Mouse (Mus musculus): ENCODE measurements around the gene Mark1. TPM values are rescaled to one million over a fixed set of nuclear protein-coding genes. Genes with fewer than 3 reads are reported as not detected.

Mark1 gene
- polyA plus RNA-seq, 1 experiment from 2014 or later: 1.6 TPM

GRCm38 (mm10) chr1:184999780-185000599 is 620 bp upstream of the Mark1 start:
- peaks cover 3% of the 10 kb centered on the region; the same call in 1 of the 2 replicates for H3K27me3 ChIP-seq (ENCODE audit: control insufficient read depth, insufficient read depth, low read depth, low read length)
- H3K4me3 ChIP-seq (ENCODE audit: low read length): peak overlapping the region; percentile 76
- no peaks in the 10 kb centered on the region for H3K36me3 ChIP-seq (ENCODE audit: control insufficient read depth, insufficient read depth, low read length)
- peaks cover 7% of the 10 kb centered on the region; the same call in 1 of the 2 replicates for H3K4me1 ChIP-seq (replicated peaks; ENCODE audit: control insufficient read depth, insufficient read depth, low read length)
- H3K9me3 ChIP-seq (ENCODE audit: control insufficient read depth, low read length): no peaks in the 10 kb centered on the region
- no peak overlapping the region for H3K27ac ChIP-seq (ENCODE audit: low read length)
- 3% methylated on average over 22 of the region's 65 CpGs for WGBS
- peak; percentile 77 for ATAC-seq (ENCODE audit: low read depth)
- H3K4me2 ChIP-seq (ENCODE audit: low read depth, low read length): peak overlapping the region; percentile 89
- peak overlapping the region; percentile 87 for H3K9ac ChIP-seq (ENCODE audit: low read length)

GRCm38 (mm10) chr1:184998631-184999030 is 739 bp downstream of the Mark1 start:
- 28% methylated on average over 2 of the region's 2 CpGs for WGBS
- H3K27ac ChIP-seq (ENCODE audit: low read length): no peak overlapping the region

GRCm38 (mm10) chr1:184998161-184998560 is 1.2 kb downstream of the Mark1 start:
- Histone ChIP-seq H3K4me1 (replicated peaks; ENCODE audit: control insufficient read depth, insufficient read depth, low read length) (peaks cover 7% of the 10 kb centered on the region; the same call in 1 of the 2 replicates), H3K9me3 (ENCODE audit: control insufficient read depth, low read length) (no peaks in the 10 kb centered on the region), H3K4me2 (ENCODE audit: low read depth, low read length) (peak overlapping the region; percentile 89), H3K36me3 (ENCODE audit: control insufficient read depth, insufficient read depth, low read length) (no peaks in the 10 kb centered on the region), H3K9ac (ENCODE audit: low read length) (no peak overlapping the region), H3K27ac (ENCODE audit: low read length) (no peak overlapping the region), H3K4me3 (ENCODE audit: low read length) (no peak overlapping the region), H3K27me3 (ENCODE audit: control insufficient read depth, insufficient read depth, low read depth, low read length) (peaks cover 3% of the 10 kb centered on the region; the same call in 1 of the 2 replicates)
- no peak for ATAC-seq (ENCODE audit: low read depth)
- 50% methylated on average over 9 of the region's 9 CpGs for WGBS

More at GRCm38 (mm10) chr1:184998631-184999030, 739 bp downstream of the Mark1 start:
- Histone ChIP-seq H3K4me1 (replicated peaks; ENCODE audit: control insufficient read depth, insufficient read depth, low read length) (peaks cover 7% of the 10 kb centered on the region; the same call in 1 of the 2 replicates), H3K9me3 (ENCODE audit: control insufficient read depth, low read length) (no peaks in the 10 kb centered on the region), H3K4me2 (ENCODE audit: low read depth, low read length) (peak overlapping the region; percentile 89), H3K36me3 (ENCODE audit: control insufficient read depth, insufficient read depth, low read length) (no peaks in the 10 kb centered on the region), H3K4me3 (ENCODE audit: low read length) (peak overlapping the region; percentile 76), H3K27me3 (ENCODE audit: control insufficient read depth, insufficient read depth, low read depth, low read length) (peaks cover 3% of the 10 kb centered on the region; the same call in 1 of the 2 replicates), H3K9ac (ENCODE audit: low read length) (peak overlapping the region; percentile 87)
- ATAC-seq (ENCODE audit: low read depth): 0 out of 2 replicates have a peak, but pooled peaks have one; percentile 4

GRCm38 (mm10) chr1:184997466-184997865 is 1.9 kb downstream of the Mark1 start:
- H3K4me3 ChIP-seq (ENCODE audit: low read length): no peak overlapping the region
- no peaks in the 10 kb centered on the region for H3K9me3 ChIP-seq (ENCODE audit: control insufficient read depth, low read length)
- no peak overlapping the region for H3K4me2 ChIP-seq (ENCODE audit: low read depth, low read length)

GRCm38 (mm10) chr1:184995335-184995734 is 4.0 kb downstream of the Mark1 start:
- H3K4me2 ChIP-seq (ENCODE audit: low read depth, low read length): no peak overlapping the region
- peaks cover 7% of the 10 kb centered on the region; the same call in 1 of the 2 replicates for H3K4me1 ChIP-seq (replicated peaks; ENCODE audit: control insufficient read depth, insufficient read depth, low read length)
- H3K27ac ChIP-seq (ENCODE audit: low read length): no peak overlapping the region
- H3K27me3 ChIP-seq (ENCODE audit: control insufficient read depth, insufficient read depth, low read depth, low read length): no peaks in the 10 kb centered on the region; the same call in 1 of the 2 replicates
- H3K9me3 ChIP-seq (ENCODE audit: control insufficient read depth, low read length): no peaks in the 10 kb centered on the region
- ATAC-seq (ENCODE audit: low read depth): no peak
- no peak overlapping the region for H3K9ac ChIP-seq (ENCODE audit: low read length)
- no peak overlapping the region for H3K4me3 ChIP-seq (ENCODE audit: low read length)
- WGBS: 58% methylated on average over 4 of the region's 4 CpGs
- H3K36me3 ChIP-seq (ENCODE audit: control insufficient read depth, insufficient read depth, low read length): no peaks in the 10 kb centered on the region

More at GRCm38 (mm10) chr1:184997466-184997865, 1.9 kb downstream of the Mark1 start:
- peaks cover 7% of the 10 kb centered on the region; the same call in 1 of the 2 replicates for H3K4me1 ChIP-seq (replicated peaks; ENCODE audit: control insufficient read depth, insufficient read depth, low read length)
- WGBS: 60% methylated on average over 11 of the region's 11 CpGs
- H3K9ac ChIP-seq (ENCODE audit: low read length): no peak overlapping the region
- peaks cover 3% of the 10 kb centered on the region; the same call in 1 of the 2 replicates for H3K27me3 ChIP-seq (ENCODE audit: control insufficient read depth, insufficient read depth, low read depth, low read length)
- H3K27ac ChIP-seq (ENCODE audit: low read length): no peak overlapping the region
- ATAC-seq (ENCODE audit: low read depth): no peak
- H3K36me3 ChIP-seq (ENCODE audit: control insufficient read depth, insufficient read depth, low read length): no peaks in the 10 kb centered on the region

GRCm38 (mm10) chr1:184991191-184991590 is 8.2 kb downstream of the Mark1 start:
- Histone ChIP-seq H3K27me3 (ENCODE audit: control insufficient read depth, insufficient read depth, low read depth, low read length) (no peaks in the 10 kb centered on the region), H3K4me1 (replicated peaks; ENCODE audit: control insufficient read depth, insufficient read depth, low read length) (peaks cover 2% of the 10 kb centered on the region; the same call in 1 of the 2 replicates), H3K27ac (ENCODE audit: low read length) (no peak overlapping the region), H3K4me2 (ENCODE audit: low read depth, low read length) (no peak overlapping the region), H3K36me3 (ENCODE audit: control insufficient read depth, insufficient read depth, low read length) (no peaks in the 10 kb centered on the region), H3K4me3 (ENCODE audit: low read length) (no peak overlapping the region), H3K9me3 (ENCODE audit: control insufficient read depth, low read length) (no peaks in the 10 kb centered on the region), H3K9ac (ENCODE audit: low read length) (no peak overlapping the region)
- WGBS: 86% methylated on average over 10 of the region's 10 CpGs
- no peak for ATAC-seq (ENCODE audit: low read depth)

GRCm38 (mm10) chr1:184986748-184987147 is 12.6 kb downstream of the Mark1 start:
- H3K27me3 ChIP-seq (ENCODE audit: control insufficient read depth, insufficient read depth, low read depth, low read length): no peaks in the 10 kb centered on the region
- no peak overlapping the region for H3K4me3 ChIP-seq (ENCODE audit: low read length)
- H3K27ac ChIP-seq (ENCODE audit: low read length): no peak overlapping the region
- no peak overlapping the region for H3K4me2 ChIP-seq (ENCODE audit: low read depth, low read length)
- H3K9me3 ChIP-seq (ENCODE audit: control insufficient read depth, low read length): no peaks in the 10 kb centered on the region
- WGBS: 34% methylated on average over 2 of the region's 2 CpGs
- H3K9ac ChIP-seq (ENCODE audit: low read length): no peak overlapping the region
- peaks cover 3% of the 10 kb centered on the region for H3K4me1 ChIP-seq (replicated peaks; ENCODE audit: control insufficient read depth, insufficient read depth, low read length)
- no peaks in the 10 kb centered on the region for H3K36me3 ChIP-seq (ENCODE audit: control insufficient read depth, insufficient read depth, low read length)
- 0 out of 2 replicates have a peak, but pooled peaks have one; percentile 15 for ATAC-seq (ENCODE audit: low read depth)

GRCm38 (mm10) chr1:184984723-184985122 is 14.6 kb downstream of the Mark1 start:
- Histone ChIP-seq H3K9me3 (ENCODE audit: control insufficient read depth, low read length) (no peaks in the 10 kb centered on the region), H3K4me3 (ENCODE audit: low read length) (no peak overlapping the region), H3K4me1 (replicated peaks; ENCODE audit: control insufficient read depth, insufficient read depth, low read length) (peaks cover 3% of the 10 kb centered on the region), H3K4me2 (ENCODE audit: low read depth, low read length) (no peak overlapping the region), H3K9ac (ENCODE audit: low read length) (no peak overlapping the region), H3K27me3 (ENCODE audit: control insufficient read depth, insufficient read depth, low read depth, low read length) (no peaks in the 10 kb centered on the region), H3K27ac (ENCODE audit: low read length) (no peak overlapping the region), H3K36me3 (ENCODE audit: control insufficient read depth, insufficient read depth, low read length) (no peaks in the 10 kb centered on the region)
- 75% methylated on average over 2 of the region's 2 CpGs for WGBS
- ATAC-seq (ENCODE audit: low read depth): no peak

- H3K36me3 ChIP-seq (ENCODE audit: control insufficient read depth, insufficient read depth, low read length): no peaks in the 10 kb centered on the region
- H3K4me1 ChIP-seq (replicated peaks; ENCODE audit: control insufficient read depth, insufficient read depth, low read length): peaks cover 3% of the 10 kb centered on the region; the same call in 1 of the 2 replicates
- peak overlapping the region; percentile 2 for H3K27ac ChIP-seq (ENCODE audit: low read length)
- no peak overlapping the region for H3K9ac ChIP-seq (ENCODE audit: low read length)
- 21% methylated on average over 3 of the region's 3 CpGs for WGBS
- H3K27me3 ChIP-seq (ENCODE audit: control insufficient read depth, insufficient read depth, low read depth, low read length): no peaks in the 10 kb centered on the region
- H3K4me3 ChIP-seq (ENCODE audit: low read length): no peak overlapping the region
- peak; percentile 34; the same call in 1 of the 2 replicates for ATAC-seq (ENCODE audit: low read depth)
- H3K9me3 ChIP-seq (ENCODE audit: control insufficient read depth, low read length): no peaks in the 10 kb centered on the region
- no peak overlapping the region for H3K4me2 ChIP-seq (ENCODE audit: low read depth, low read length)
Observed at GRCm38 (mm10) chr1:184983751-184984150, 15.6 kb downstream of the Mark1 start.

All from lung, embryonic 16.5 days (tissue).